In the genomic region with DNA sequence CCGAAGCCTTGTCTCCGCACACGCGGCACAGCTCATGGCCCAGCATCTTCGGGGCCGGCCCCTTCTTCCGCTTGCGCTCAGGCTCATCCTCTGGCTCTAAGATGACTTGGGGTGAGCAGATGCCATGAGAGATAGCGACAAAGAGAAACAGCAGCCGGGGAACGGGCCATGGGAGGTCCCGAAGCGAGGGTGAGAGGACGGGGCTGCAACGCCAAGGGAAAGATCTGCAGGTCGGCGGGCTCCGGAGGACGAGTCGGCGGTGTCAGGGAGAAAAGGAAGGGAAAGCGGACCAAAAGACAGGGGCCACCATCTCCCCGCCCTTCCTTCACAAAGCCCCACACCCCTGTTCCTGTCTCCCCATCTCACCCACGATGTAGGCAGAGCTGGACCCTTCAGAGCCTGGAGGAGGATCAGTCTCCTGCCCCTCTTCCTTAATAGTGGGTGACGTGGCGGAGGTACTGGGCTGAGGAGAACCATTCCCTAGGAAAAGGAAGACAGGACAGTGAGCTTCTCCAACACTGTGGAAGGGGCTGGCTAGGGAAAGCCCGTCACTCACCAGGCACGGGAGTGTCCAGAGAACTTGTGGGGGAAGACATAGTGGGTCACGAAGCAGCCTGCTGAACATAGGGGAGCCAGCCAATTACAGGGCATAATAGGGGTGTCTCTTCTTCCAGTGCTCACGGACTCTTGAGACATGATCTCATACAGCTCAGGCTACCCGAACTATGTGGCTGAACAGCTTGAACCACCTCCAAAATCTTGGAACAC, we compare ENCODE assay signal across 9 mouse cellular contexts. TPM values are rescaled to one million over a fixed set of nuclear protein-coding genes. Genes with fewer than 3 reads are reported as not detected.
DNase-seq lines count a peak whose midpoint lies in the region; ATAC-seq and TF ChIP-seq lines count a peak whose summit lies in the region.
"Had no signal": no experiment of that assay in that cellular context is flagged by ENCODE, and none has a peak within 500 bp of the region (broad histone marks: within the 10 kb centered on the region; RNA-seq: fewer than 3 reads in every experiment).

No protein-coding gene starts in this region.

- no peak overlapping the region for H3K27ac ChIP-seq in kidney, postnatal 0 days
- H3K27ac ChIP-seq in embryonic facial prominence, embryonic 15.5 days (replicated peaks) = peak overlapping the region; percentile 99; the same call in 1 of the 2 replicates
- peak overlapping the region; percentile 16; the same call in 1 of the 2 replicates for H3K27ac ChIP-seq in intestine, embryonic 16.5 days (ENCODE audit: low read length)
- 0 out of 2 replicates have a peak overlapping the region, but pooled peaks have one; percentile 91 for H3K27ac ChIP-seq in neural tube, embryonic 13.5 days (replicated peaks)

- no peak overlapping the region for H3K9ac ChIP-seq in kidney, postnatal 0 days (ENCODE audit: low read depth, low read length)
- peak overlapping the region; percentile 21; the same call in 1 of the 2 replicates for H3K9ac ChIP-seq in embryonic facial prominence, embryonic 15.5 days
- 0 out of 2 replicates have a peak overlapping the region, but pooled peaks have one; percentile 21 for H3K9ac ChIP-seq in intestine, embryonic 16.5 days (ENCODE audit: low read depth, low read length)
- no peak overlapping the region for H3K9ac ChIP-seq in neural tube, embryonic 13.5 days

- peaks cover 32% of the 10 kb centered on the region for H3K36me3 ChIP-seq in kidney, postnatal 0 days (ENCODE audit: insufficient read depth, low read length)
- peaks cover 31% of the 10 kb centered on the region for H3K36me3 ChIP-seq in embryonic facial prominence, embryonic 15.5 days
- H3K36me3 ChIP-seq in intestine, embryonic 16.5 days (ENCODE audit: control insufficient read depth, insufficient read depth, low read length) = peaks cover 25% of the 10 kb centered on the region
- H3K36me3 ChIP-seq in neural tube, embryonic 13.5 days = peaks cover 33% of the 10 kb centered on the region

- no peak for DNase-seq in kidney, postnatal 0 days (ENCODE audit: low spot score)
- DNase-seq in kidney, postnatal 36 days = no peak
- DNase-seq in gastrocnemius, postnatal 36 days = no peak
- no peak for DNase-seq in cerebellum, adult 18-20 months
- no peak for DNase-seq in embryo, embryonic 9.5 days (ENCODE audit: extremely low spot score)
- DNase-seq: gastrocnemius, postnatal 10 days had no signal

- no peaks in the 10 kb centered on the region for H3K27me3 ChIP-seq in kidney, postnatal 0 days (ENCODE audit: insufficient read depth, low read length)
- no peaks in the 10 kb centered on the region for H3K27me3 ChIP-seq in embryonic facial prominence, embryonic 15.5 days
- no peaks in the 10 kb centered on the region for H3K27me3 ChIP-seq in intestine, embryonic 16.5 days (replicated peaks; ENCODE audit: control insufficient read depth, insufficient read depth, low read length)
- H3K27me3 ChIP-seq in neural tube, embryonic 13.5 days = peaks cover 12% of the 10 kb centered on the region; the same call in 1 of the 2 replicates

- peak overlapping the region; percentile 62 for H3K4me2 ChIP-seq in kidney, postnatal 0 days (ENCODE audit: low read length)
- peak overlapping the region; percentile 71 for H3K4me2 ChIP-seq in embryonic facial prominence, embryonic 15.5 days (replicated peaks)
- H3K4me2 ChIP-seq in intestine, embryonic 16.5 days (ENCODE audit: low read depth, low read length) = no peak overlapping the region; the same call in 1 of the 2 replicates
- H3K4me2 ChIP-seq in neural tube, embryonic 13.5 days = peak overlapping the region; percentile 64

- no peak for TF ChIP-seq CTCF in kidney, postnatal 0 days (IDR thresholded peaks at IDR 0.05; ENCODE audit: low read depth)

- WGBS in kidney, postnatal 0 days = 86% methylated on average over 31 of the region's 31 CpGs
- WGBS in embryonic facial prominence, embryonic 15.5 days = 87% methylated on average over 31 of the region's 31 CpGs
- 85% methylated on average over 31 of the region's 31 CpGs for WGBS in intestine, embryonic 16.5 days
- WGBS in neural tube, embryonic 13.5 days = 84% methylated on average over 31 of the region's 31 CpGs

- no peaks in the 10 kb centered on the region for H3K9me3 ChIP-seq in kidney, postnatal 0 days (replicated peaks; ENCODE audit: low read length)
- no peaks in the 10 kb centered on the region for H3K9me3 ChIP-seq in embryonic facial prominence, embryonic 15.5 days (replicated peaks)
- H3K9me3 ChIP-seq in intestine, embryonic 16.5 days (ENCODE audit: control insufficient read depth, low read length) = no peaks in the 10 kb centered on the region
- H3K9me3 ChIP-seq in neural tube, embryonic 13.5 days = no peaks in the 10 kb centered on the region

- peak overlapping the region; percentile 74; the same call in 1 of the 2 replicates for H3K4me3 ChIP-seq in kidney, postnatal 0 days (replicated peaks; ENCODE audit: low read depth, low read length)
- H3K4me3 ChIP-seq in embryonic facial prominence, embryonic 15.5 days (replicated peaks) = peak overlapping the region; percentile 96
- H3K4me3 ChIP-seq in intestine, embryonic 16.5 days (ENCODE audit: low read length) = no peak overlapping the region
- peak overlapping the region; percentile 70 for H3K4me3 ChIP-seq in neural tube, embryonic 13.5 days

- H3K4me1 ChIP-seq in kidney, postnatal 0 days (replicated peaks; ENCODE audit: insufficient read depth, low read length) = no peaks in the 10 kb centered on the region; the same call in 1 of the 2 replicates
- peaks cover 28% of the 10 kb centered on the region for H3K4me1 ChIP-seq in embryonic facial prominence, embryonic 15.5 days
- peaks cover 11% of the 10 kb centered on the region for H3K4me1 ChIP-seq in intestine, embryonic 16.5 days (ENCODE audit: control insufficient read depth, insufficient read depth, low read length)
- H3K4me1 ChIP-seq in neural tube, embryonic 13.5 days (replicated peaks) = peaks cover 29% of the 10 kb centered on the region

- ATAC-seq in kidney, postnatal 0 days (replicated peaks; ENCODE audit: low FRiP score, low read depth) = no peak
- no peak for ATAC-seq in embryonic facial prominence, embryonic 15.5 days (ENCODE audit: insufficient number of reproducible peaks, low FRiP score, low TSS enrichment, low read depth)
- ATAC-seq in intestine, embryonic 16.5 days = no peak
- ATAC-seq in neural tube, embryonic 13.5 days (ENCODE audit: low read depth) = no peak

- intact Hi-C loops in gastrocnemius, postnatal 36 days (cut with DNase I) = loop anchor here (5.0 kb wide), 1 partner anchor 55 kb away; a partner anchor contains a TSS

RNA-seq across cellular contexts. Expression of a gene that starts 1.4 kb away (rescaled TPM):
- 80.6 and 83.0 TPM in 2 replicates for polyA plus RNA-seq in kidney, postnatal 0 days (2015; fragmentation: Nextera tagmentation; extraction: Ambion mirVana)
- polyA plus RNA-seq in embryonic facial prominence, embryonic 15.5 days (2015; fragmentation: Nextera tagmentation; extraction: Ambion mirVana) = 76.9 and 83.4 TPM in 2 replicates
- 79.3 and 83.3 TPM in 2 replicates for polyA plus RNA-seq in intestine, embryonic 16.5 days (2015; fragmentation: Nextera tagmentation; extraction: Ambion mirVana)
- polyA plus RNA-seq in neural tube, embryonic 13.5 days (2015; fragmentation: Nextera tagmentation; extraction: Ambion mirVana) = 60.1 and 65.2 TPM in 2 replicates
- total RNA-seq in gastrocnemius, postnatal 36 days (2021) = 10 to 100 TPM; 28.9 to 31.1 TPM

RNA-seq across cellular contexts. Expression of a gene that starts 3.7 kb away (rescaled TPM):
- polyA plus RNA-seq in kidney, postnatal 0 days (2015; fragmentation: Nextera tagmentation; extraction: Ambion mirVana) = 38.0 and 45.9 TPM in 2 replicates
- polyA plus RNA-seq in embryonic facial prominence, embryonic 15.5 days (2015; fragmentation: Nextera tagmentation; extraction: Ambion mirVana) = 77.9 and 86.2 TPM in 2 replicates
- 68.5 and 76.4 TPM in 2 replicates for polyA plus RNA-seq in intestine, embryonic 16.5 days (2015; fragmentation: Nextera tagmentation; extraction: Ambion mirVana)
- 22.5 and 22.7 TPM in 2 replicates for polyA plus RNA-seq in neural tube, embryonic 13.5 days (2015; fragmentation: Nextera tagmentation; extraction: Ambion mirVana)
- 1 to 10 TPM; 5.6 to 6.7 TPM for total RNA-seq in gastrocnemius, postnatal 36 days (2021)

RNA-seq across cellular contexts. Expression of a gene that starts 19.9 kb away (rescaled TPM):
- 376 and 408 TPM in 2 replicates for polyA plus RNA-seq in kidney, postnatal 0 days (2015; fragmentation: Nextera tagmentation; extraction: Ambion mirVana)
- 2.8 and 2.9 TPM in 2 replicates for polyA plus RNA-seq in embryonic facial prominence, embryonic 15.5 days (2015; fragmentation: Nextera tagmentation; extraction: Ambion mirVana)
- 3.4 and 3.9 TPM in 2 replicates for polyA plus RNA-seq in intestine, embryonic 16.5 days (2015; fragmentation: Nextera tagmentation; extraction: Ambion mirVana)
- polyA plus RNA-seq in neural tube, embryonic 13.5 days (2015; fragmentation: Nextera tagmentation; extraction: Ambion mirVana) = 1.2 and 1.6 TPM in 2 replicates
- under 1 TPM; 0.30 to 0.54 TPM for total RNA-seq in gastrocnemius, postnatal 36 days (2021)

RNA-seq across cellular contexts. Expression of a gene that starts 20.5 kb away (rescaled TPM):
- polyA plus RNA-seq in kidney, postnatal 0 days (2015; fragmentation: Nextera tagmentation; extraction: Ambion mirVana) = 0.04 and 0.14 TPM in 2 replicates
- 1.2 and 1.4 TPM in 2 replicates for polyA plus RNA-seq in embryonic facial prominence, embryonic 15.5 days (2015; fragmentation: Nextera tagmentation; extraction: Ambion mirVana)
- 0.39 and 0.48 TPM in 2 replicates for polyA plus RNA-seq in intestine, embryonic 16.5 days (2015; fragmentation: Nextera tagmentation; extraction: Ambion mirVana)
- 0.13 TPM in 1 of 2 replicates, not detected in the other for polyA plus RNA-seq in neural tube, embryonic 13.5 days (2015; fragmentation: Nextera tagmentation; extraction: Ambion mirVana)
- total RNA-seq in gastrocnemius, postnatal 36 days (2021) = not detected

RNA-seq across cellular contexts. Expression of a gene that starts 27.9 kb away (rescaled TPM):
- polyA plus RNA-seq in kidney, postnatal 0 days (2015; fragmentation: Nextera tagmentation; extraction: Ambion mirVana) = 0.08 and 0.11 TPM in 2 replicates
- 0.18 and 0.81 TPM in 2 replicates for polyA plus RNA-seq in embryonic facial prominence, embryonic 15.5 days (2015; fragmentation: Nextera tagmentation; extraction: Ambion mirVana)
- 0.38 and 0.45 TPM in 2 replicates for polyA plus RNA-seq in intestine, embryonic 16.5 days (2015; fragmentation: Nextera tagmentation; extraction: Ambion mirVana)
- 0.08 and 0.22 TPM in 2 replicates for polyA plus RNA-seq in neural tube, embryonic 13.5 days (2015; fragmentation: Nextera tagmentation; extraction: Ambion mirVana)
- total RNA-seq in gastrocnemius, postnatal 36 days (2021) = 1,000 to 10,000 TPM; 4,354 to 5,208 TPM

Comparison
In these comparisons a context has a peak if more than half of its experiments do, and no peak if none do; other contexts are left out.
1. H3K9ac ChIP-seq: peak in embryonic facial prominence, embryonic 15.5 days (single experiment) and intestine, embryonic 16.5 days (single experiment); none in kidney, postnatal 0 days (single experiment) and neural tube, embryonic 13.5 days (single experiment).
2. RNA of a gene that starts 19.9 kb away (polyA plus RNA-seq): 376 to 408 TPM in kidney, postnatal 0 days; 3.4 to 3.9 TPM in intestine, embryonic 16.5 days, 2.8 to 2.9 TPM in embryonic facial prominence, embryonic 15.5 days and 1.2 to 1.6 TPM in neural tube, embryonic 13.5 days; every median in the first group is over 10 times any median in the second.